Mouse (Mus musculus) cerebellum, adult 11 months (tissue): ENCODE measurements around the gene Ssr1.

Experiments used
- DNase-seq: peaks from one replicate; pipeline ENCODE4 v3.0.0; 2022

Ssr1 gene

GRCm38 (mm10) chr13:37979506-37979905, 14.5 kb downstream of the Ssr1 start:
- DNase-seq: no peak

GRCm38 (mm10) chr13:37974731-37975130, 19.3 kb downstream of the Ssr1 start:
- DNase-seq: no peak

GRCm38 (mm10) chr13:37974036-37974435, 20.0 kb downstream of the Ssr1 start:
- no peak for DNase-seq

- no peak for DNase-seq
Observed at GRCm38 (mm10) chr13:37970887-37971530, 23.0 kb downstream of the Ssr1 start.

GRCm38 (mm10) chr13:37969988-37970387, 24.0 kb downstream of the Ssr1 start:
- no peak for DNase-seq

- DNase-seq: peak; percentile 72
Observed at GRCm38 (mm10) chr13:37969337-37969736, 24.7 kb downstream of the Ssr1 start.

- DNase-seq: no peak
Observed at GRCm38 (mm10) chr13:37967565-37967964, 26.5 kb downstream of the Ssr1 start.

GRCm38 (mm10) chr13:37967052-37967437, 27.0 kb downstream of the Ssr1 start:
- DNase-seq: no peak

- DNase-seq: no peak
Observed at GRCm38 (mm10) chr13:37966256-37967051, 27.6 kb downstream of the Ssr1 start.

GRCm38 (mm10) chr13:37965126-37965914, 28.7 kb downstream of the Ssr1 start:
- DNase-seq: no peak

GRCm38 (mm10) chr13:37964128-37965087, 29.6 kb downstream of the Ssr1 start:
- no peak for DNase-seq

- DNase-seq: peak; percentile 42
Observed at GRCm38 (mm10) chr13:37963354-37964007, 30.5 kb downstream of the Ssr1 start.

- DNase-seq: no peak
Observed at GRCm38 (mm10) chr13:37962541-37962940, 31.5 kb downstream of the Ssr1 start.

- DNase-seq: no peak
Observed at GRCm38 (mm10) chr13:37959936-37960335, 34.1 kb downstream of the Ssr1 start.

GRCm38 (mm10) chr13:37959239-37959907, 34.6 kb downstream of the Ssr1 start:
- no peak for DNase-seq

GRCm38 (mm10) chr13:37958498-37959238, 35.3 kb downstream of the Ssr1 start:
- no peak for DNase-seq

GRCm38 (mm10) chr13:37954318-37954717, 39.7 kb downstream of the Ssr1 start:
- DNase-seq: no peak

GRCm38 (mm10) chr13:37952981-37953380, 41.0 kb downstream of the Ssr1 start:
- no peak for DNase-seq

- peak; percentile 57 for DNase-seq
Observed at GRCm38 (mm10) chr13:37946734-37947133, 47.3 kb downstream of the Ssr1 start.

GRCm38 (mm10) chr13:37945392-37945791, 48.6 kb downstream of the Ssr1 start:
- DNase-seq: no peak

GRCm38 (mm10) chr13:37944306-37944705, 49.7 kb downstream of the Ssr1 start:
- DNase-seq: no peak
